Mouse (Mus musculus): ENCODE results near the gene Efhc1.

DNA sequence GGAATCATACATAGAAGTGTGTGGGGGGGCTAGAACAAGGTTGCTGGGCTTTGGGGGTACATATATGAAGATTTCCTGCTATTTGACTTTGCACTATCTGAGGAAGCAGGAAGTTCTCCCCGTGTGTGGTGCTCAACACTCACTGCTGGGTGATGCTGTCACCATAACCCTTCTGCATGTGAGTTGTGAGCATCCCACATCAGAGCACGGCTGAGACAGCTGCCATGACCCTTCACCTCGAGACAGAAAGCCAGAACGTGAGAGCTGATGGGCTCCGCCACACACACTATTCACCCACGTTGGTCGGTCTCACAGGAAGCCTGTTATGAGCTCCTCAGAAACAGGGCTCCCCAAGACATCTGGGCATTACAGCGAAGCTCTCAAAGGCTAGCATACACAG, 53.2 kb downstream of the Efhc1 start:
- TF ChIP-seq CTCF (IDR thresholded peaks at IDR 0.05; ENCODE audit: control insufficient read depth, insufficient read depth, insufficient read length) (no peak), USF1 (IDR thresholded peaks at IDR 0.05; ENCODE audit: low read depth) (no peak)
